Mouse (Mus musculus): ENCODE results near the gene Umodl1. TPM values are rescaled to one million over a fixed set of nuclear protein-coding genes. Genes with fewer than 3 reads are reported as not detected.
A peak's percentile ranks its signal among the peaks of the same experiment; 100 is the strongest.

Gene Umodl1
- polyA plus RNA-seq, 1 experiment from 2014 or later, result 0.09 TPM

DNA sequence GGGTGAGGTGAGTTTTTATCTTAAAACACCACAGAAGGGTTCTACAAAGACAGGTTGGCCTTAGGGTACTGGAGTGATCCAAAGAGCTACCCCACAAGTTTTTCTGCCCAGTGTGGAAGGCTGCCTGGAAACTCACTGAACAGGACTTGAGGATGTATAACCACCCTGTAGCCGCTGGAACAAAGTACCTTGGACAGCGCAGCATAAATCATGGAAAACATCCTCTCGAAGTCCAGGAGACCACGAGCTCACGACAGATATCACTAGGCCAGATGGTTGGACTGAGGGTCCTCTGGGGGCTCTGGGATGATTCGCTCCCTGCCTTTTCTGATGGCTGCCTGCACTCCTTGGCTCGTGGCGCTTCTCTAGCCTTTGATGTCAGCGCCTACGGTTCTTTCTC is 24.1 kb downstream of the Umodl1 start:
- Histone ChIP-seq H3K4me2 (ENCODE audit: low read length) (no peak overlapping the region), H3K4me3 (replicated peaks; ENCODE audit: low read depth, low read length) (no peak overlapping the region), H3K9me3 (replicated peaks; ENCODE audit: low read length) (no peaks in the 10 kb centered on the region), H3K36me3 (ENCODE audit: insufficient read depth, low read length) (no peaks in the 10 kb centered on the region), H3K4me1 (replicated peaks; ENCODE audit: insufficient read depth, low read length) (peaks cover 4% of the 10 kb centered on the region; the same call in 1 of the 2 replicates), H3K27me3 (ENCODE audit: insufficient read depth, low read length) (no peaks in the 10 kb centered on the region), H3K9ac (ENCODE audit: low read depth, low read length) (no peak overlapping the region), H3K27ac (no peak overlapping the region)
- 52% methylated on average over 10 of the region's 10 CpGs for WGBS
- TF ChIP-seq CTCF (IDR thresholded peaks at IDR 0.05; ENCODE audit: low read depth), result no peak
- ATAC-seq (replicated peaks; ENCODE audit: low FRiP score, low read depth) (no peak), DNase-seq (ENCODE audit: low spot score) (no peak)

DNA sequence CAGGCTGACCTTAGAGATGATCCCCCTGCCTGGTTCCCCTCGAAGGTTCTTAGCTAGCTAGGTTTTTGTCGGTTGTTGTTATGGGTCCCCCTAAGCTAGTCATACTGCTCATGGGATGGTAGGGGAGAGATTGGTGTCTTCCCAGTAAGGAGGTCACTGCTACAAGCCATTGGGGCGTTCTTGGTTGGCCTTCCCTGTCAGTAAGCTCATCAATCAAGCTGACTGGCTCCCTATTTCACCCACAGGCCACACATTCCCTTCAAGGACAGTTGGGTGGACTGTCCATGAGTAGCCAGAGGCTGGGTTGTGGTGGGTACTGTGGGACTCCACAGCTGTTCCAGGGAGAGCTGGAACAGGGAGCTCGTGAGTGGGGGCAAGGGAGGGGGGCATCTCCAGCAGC is 29.1 kb downstream of the Umodl1 start:
- Histone ChIP-seq H3K27me3 (ENCODE audit: insufficient read depth, low read length) (no peaks in the 10 kb centered on the region), H3K27ac (no peak overlapping the region), H3K9ac (ENCODE audit: low read depth, low read length) (no peak overlapping the region), H3K4me1 (replicated peaks; ENCODE audit: insufficient read depth, low read length) (no peaks in the 10 kb centered on the region), H3K9me3 (replicated peaks; ENCODE audit: low read length) (no peaks in the 10 kb centered on the region), H3K4me3 (replicated peaks; ENCODE audit: low read depth, low read length) (no peak overlapping the region), H3K4me2 (ENCODE audit: low read length) (no peak overlapping the region), H3K36me3 (ENCODE audit: insufficient read depth, low read length) (no peaks in the 10 kb centered on the region)
- WGBS, result 43% methylated on average over 4 of the region's 4 CpGs
- ATAC-seq (replicated peaks; ENCODE audit: low FRiP score, low read depth) (no peak), DNase-seq (ENCODE audit: low spot score) (no peak)
- no peak for TF ChIP-seq CTCF (IDR thresholded peaks at IDR 0.05; ENCODE audit: low read depth)

DNA sequence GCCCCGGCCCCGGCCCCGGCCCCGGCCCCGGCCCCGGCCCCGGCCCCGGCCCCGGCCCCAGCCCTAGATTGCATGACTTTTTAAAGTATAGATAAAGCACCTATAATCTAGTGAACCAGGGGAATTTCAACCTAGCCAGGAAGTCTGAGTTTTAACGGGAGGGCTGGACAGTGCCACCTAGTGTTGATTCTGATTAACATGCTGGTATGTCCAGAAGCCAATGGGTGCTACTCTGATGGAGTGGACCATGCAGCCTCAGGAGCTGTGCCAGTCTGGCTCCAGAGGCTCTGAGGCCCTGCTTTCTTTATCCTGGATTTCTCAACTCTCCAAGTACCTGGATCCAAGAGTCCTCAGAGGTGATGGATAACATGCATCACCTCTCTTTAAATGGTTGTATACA is 35.8 kb downstream of the Umodl1 start:
- Histone ChIP-seq H3K4me3 (replicated peaks; ENCODE audit: low read depth, low read length) (no peak overlapping the region), H3K4me1 (replicated peaks; ENCODE audit: insufficient read depth, low read length) (no peaks in the 10 kb centered on the region), H3K4me2 (ENCODE audit: low read length) (no peak overlapping the region), H3K9ac (ENCODE audit: low read depth, low read length) (no peak overlapping the region), H3K36me3 (ENCODE audit: insufficient read depth, low read length) (no peaks in the 10 kb centered on the region), H3K27ac (no peak overlapping the region), H3K9me3 (replicated peaks; ENCODE audit: low read length) (no peaks in the 10 kb centered on the region), H3K27me3 (ENCODE audit: insufficient read depth, low read length) (no peaks in the 10 kb centered on the region)
- DNase-seq (ENCODE audit: low spot score), result peak; percentile 75
- no peak for ATAC-seq (replicated peaks; ENCODE audit: low FRiP score, low read depth)
- TF ChIP-seq CTCF (IDR thresholded peaks at IDR 0.05; ENCODE audit: low read depth), result peak; percentile 71
- WGBS, result 58% methylated on average over 10 of the region's 10 CpGs

- no peaks in the 10 kb centered on the region for H3K36me3 ChIP-seq (ENCODE audit: insufficient read depth, low read length)
- H3K9ac ChIP-seq (ENCODE audit: low read depth, low read length), result no peak overlapping the region
- 81% methylated on average over 5 of the region's 5 CpGs for WGBS
Observed at GRCm38 (mm10) chr17:30996296-30996695, 41.9 kb downstream of the Umodl1 start.

DNA sequence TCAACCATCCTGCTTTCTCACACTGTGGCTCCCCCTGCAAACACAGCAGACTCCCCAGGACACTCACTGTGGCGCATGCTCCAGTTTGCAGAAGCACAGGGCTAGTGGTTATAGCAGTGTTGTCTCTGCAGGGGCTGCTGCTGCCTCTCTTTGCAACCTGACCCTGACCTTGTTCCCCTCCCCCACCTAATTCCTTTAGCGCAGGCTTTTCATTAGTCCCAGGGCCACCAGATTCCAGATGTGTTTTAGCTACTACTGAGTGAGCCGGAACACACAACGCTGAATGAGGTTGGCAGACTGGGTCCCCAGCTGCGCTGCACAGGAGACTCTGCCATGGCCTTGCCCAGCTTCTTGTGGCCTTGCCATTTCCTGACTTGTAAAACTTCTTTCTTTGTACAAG is 46.5 kb downstream of the Umodl1 start:
- H3K4me1 ChIP-seq (replicated peaks; ENCODE audit: insufficient read depth, low read length), result no peaks in the 10 kb centered on the region
- DNase-seq (ENCODE audit: low spot score), result no peak
- H3K9ac ChIP-seq (ENCODE audit: low read depth, low read length), result no peak overlapping the region
- H3K4me2 ChIP-seq (ENCODE audit: low read length), result no peak overlapping the region
- 26% methylated on average over 5 of the region's 5 CpGs for WGBS
- no peaks in the 10 kb centered on the region for H3K27me3 ChIP-seq (ENCODE audit: insufficient read depth, low read length)
- TF ChIP-seq CTCF (IDR thresholded peaks at IDR 0.05; ENCODE audit: low read depth), result no peak
- no peaks in the 10 kb centered on the region for H3K9me3 ChIP-seq (replicated peaks; ENCODE audit: low read length)
- H3K27ac ChIP-seq, result no peak overlapping the region
- no peak for ATAC-seq (replicated peaks; ENCODE audit: low FRiP score, low read depth)
- H3K36me3 ChIP-seq (ENCODE audit: insufficient read depth, low read length), result no peaks in the 10 kb centered on the region
- H3K4me3 ChIP-seq (replicated peaks; ENCODE audit: low read depth, low read length), result no peak overlapping the region

More at GRCm38 (mm10) chr17:30996296-30996695, 41.9 kb downstream of the Umodl1 start:
- Histone ChIP-seq H3K27ac (no peak overlapping the region), H3K4me3 (replicated peaks; ENCODE audit: low read depth, low read length) (no peak overlapping the region), H3K9me3 (replicated peaks; ENCODE audit: low read length) (no peaks in the 10 kb centered on the region), H3K4me2 (ENCODE audit: low read length) (no peak overlapping the region), H3K4me1 (replicated peaks; ENCODE audit: insufficient read depth, low read length) (no peaks in the 10 kb centered on the region), H3K27me3 (ENCODE audit: insufficient read depth, low read length) (no peaks in the 10 kb centered on the region)
- ATAC-seq (replicated peaks; ENCODE audit: low FRiP score, low read depth) (no peak), DNase-seq (ENCODE audit: low spot score) (no peak)
- no peak for TF ChIP-seq CTCF (IDR thresholded peaks at IDR 0.05; ENCODE audit: low read depth)

GRCm38 (mm10) chr17:31002613-31003012 is 48.2 kb downstream of the Umodl1 start:
- TF ChIP-seq CTCF (IDR thresholded peaks at IDR 0.05; ENCODE audit: low read depth), result no peak
- Histone ChIP-seq H3K9ac (ENCODE audit: low read depth, low read length) (no peak overlapping the region), H3K27me3 (ENCODE audit: insufficient read depth, low read length) (no peaks in the 10 kb centered on the region), H3K9me3 (replicated peaks; ENCODE audit: low read length) (no peaks in the 10 kb centered on the region), H3K4me3 (replicated peaks; ENCODE audit: low read depth, low read length) (no peak overlapping the region), H3K4me1 (replicated peaks; ENCODE audit: insufficient read depth, low read length) (no peaks in the 10 kb centered on the region), H3K4me2 (ENCODE audit: low read length) (no peak overlapping the region), H3K27ac (no peak overlapping the region), H3K36me3 (ENCODE audit: insufficient read depth, low read length) (no peaks in the 10 kb centered on the region)
- 67% methylated on average over 5 of the region's 5 CpGs for WGBS
- no peak for DNase-seq (ENCODE audit: low spot score)
- no peak for ATAC-seq (replicated peaks; ENCODE audit: low FRiP score, low read depth)

GRCm38 (mm10) chr17:31005284-31005683 is 50.8 kb downstream of the Umodl1 start:
- DNase-seq (ENCODE audit: low spot score) (no peak), ATAC-seq (replicated peaks; ENCODE audit: low FRiP score, low read depth) (no peak)
- H3K4me1 ChIP-seq (replicated peaks; ENCODE audit: insufficient read depth, low read length), result no peaks in the 10 kb centered on the region
- no peak overlapping the region for H3K4me2 ChIP-seq (ENCODE audit: low read length)
- no peak for TF ChIP-seq CTCF (IDR thresholded peaks at IDR 0.05; ENCODE audit: low read depth)
- no peaks in the 10 kb centered on the region for H3K9me3 ChIP-seq (replicated peaks; ENCODE audit: low read length)
- H3K36me3 ChIP-seq (ENCODE audit: insufficient read depth, low read length), result no peaks in the 10 kb centered on the region
- no peaks in the 10 kb centered on the region for H3K27me3 ChIP-seq (ENCODE audit: insufficient read depth, low read length)
- WGBS, result 86% methylated on average over 2 of the region's 2 CpGs
- H3K4me3 ChIP-seq (replicated peaks; ENCODE audit: low read depth, low read length), result no peak overlapping the region
- H3K9ac ChIP-seq (ENCODE audit: low read depth, low read length), result no peak overlapping the region
- H3K27ac ChIP-seq, result no peak overlapping the region

All from kidney, postnatal 0 days (tissue).